Mouse (Mus musculus) stomach, postnatal 0 days (tissue): ENCODE measurements at regions not wholly inside any gene's neighbourhood (a gene's known extent, or its start where the extent isn't known, plus 50 kb on each side); places are given as distances from the start of the nearest gene placed in this dataset. TPM values are rescaled to one million over a fixed set of nuclear protein-coding genes. Genes with fewer than 3 reads are reported as not detected.

Experiments
- ATAC-seq: fragments of 200-750 bp; cut with Nextera tagmentation; 2 replicates; pipeline ENCODE4 v1.8.0; 2017; ENCODE audit not compliant: low FRiP score, low TSS enrichment
- DNase-seq: peaks from one replicate; pipeline ENCODE4 v3.0.0-alpha.2; 2016; ENCODE audit warnings: low spot score
- H3K27ac ChIP-seq: fragments of 300-500 bp; sonication (generic); replicated peaks from 2 replicates; pipeline ENCODE4 v1.5.1; 2014; ENCODE audit warnings: mild to moderate bottlenecking, control low read depth
- H3K27me3 ChIP-seq: fragments of 300-500 bp; sonication (generic); 2 replicates; pipeline ENCODE4 v1.6.1; 2014; ENCODE audit warnings: low read length; ENCODE audit not compliant: control insufficient read depth, insufficient read depth
- H3K36me3 ChIP-seq: fragments of 300-500 bp; sonication (generic); 2 replicates; pipeline ENCODE4 v1.6.1; 2014; ENCODE audit warnings: low read length, mixed read lengths; ENCODE audit not compliant: control insufficient read depth, insufficient read depth
- H3K4me1 ChIP-seq: fragments of 300-500 bp; sonication (generic); replicated peaks from 2 replicates; pipeline ENCODE4 v1.6.1; 2014; ENCODE audit warnings: antibody characterized with exemption; ENCODE audit not compliant: control insufficient read depth, insufficient read depth
- H3K4me2 ChIP-seq: fragments of 300-500 bp; sonication (generic); replicated peaks from 2 replicates; pipeline ENCODE4 v1.6.1; 2014; ENCODE audit warnings: low read depth, mild to moderate bottlenecking, control low read depth, moderate library complexity
- H3K4me3 ChIP-seq: fragments of 300-500 bp; sonication (generic); 2 replicates; pipeline ENCODE4 v1.5.1; 2014; ENCODE audit warnings: low read depth, low read length, control low read depth
- H3K9ac ChIP-seq: fragments of 300-500 bp; sonication (generic); 2 replicates; pipeline ENCODE4 v1.6.1; 2014; ENCODE audit warnings: mild to moderate bottlenecking, low read length, control low read depth, mixed read lengths
- H3K9me3 ChIP-seq: fragments of 300-500 bp; sonication (generic); 2 replicates; pipeline ENCODE4 v1.6.1; 2016; ENCODE audit warnings: low read length; ENCODE audit not compliant: control insufficient read depth
- CTCF ChIP-seq: IDR thresholded peaks from 2 replicates; pipeline ENCODE4 v1.5.1; 2016; ENCODE audit warnings: antibody characterized with exemption, low read depth, mild to moderate bottlenecking, moderate library complexity
- EP300 ChIP-seq: optimal IDR thresholded peaks from 2 replicates; pipeline ENCODE3; 2016; ENCODE audit warnings: antibody characterized with exemption
- WGBS: fragments of 180-500 bp; shearing (Covaris S2); extraction: QIAGEN DNeasy Blood & Tissue Kit; methylation state at CpG from one replicate; pipeline ENCODE4 v1.1.7; 2014; 5-methylcytosine and 5-hydroxymethylcytosine counted together
- microRNA-seq: library from miRNA; unstranded; fragments of <30 nt; microRNA quantifications from one replicate; pipeline ENCODE4, GENCODE M21; 2016

- Histone ChIP-seq H3K27ac (no peak overlapping the region), H3K4me1 (no peaks in the 10 kb centered on the region), H3K9me3 (no peaks in the 10 kb centered on the region), H3K4me2 (no peak overlapping the region), H3K36me3 (no peaks in the 10 kb centered on the region), H3K4me3 (no peak overlapping the region), H3K27me3 (no peaks in the 10 kb centered on the region), H3K9ac (no peak overlapping the region)
- WGBS: 92% methylated on average over 3 of the region's 3 CpGs
- TF ChIP-seq EP300: no peak
- no peak for TF ChIP-seq CTCF
- DNase-seq (no peak), ATAC-seq (no peak)
Measured at GRCm38 (mm10) chr10:44598615-44599014, 70.3 kb upstream of the Prdm1 start.

- no peak for TF ChIP-seq EP300
- Histone ChIP-seq H3K36me3 (no peaks in the 10 kb centered on the region), H3K9me3 (no peaks in the 10 kb centered on the region), H3K27ac (no peak overlapping the region), H3K9ac (no peak overlapping the region), H3K27me3 (no peaks in the 10 kb centered on the region), H3K4me3 (no peak overlapping the region), H3K4me1 (no peaks in the 10 kb centered on the region), H3K4me2 (no peak overlapping the region)
- WGBS: 77% methylated on average over 2 of the region's 2 CpGs
- DNase-seq (no peak), ATAC-seq (no peak)
Measured at GRCm38 (mm10) chr10:44595932-44596331, 67.6 kb upstream of the Prdm1 start.

GRCm38 (mm10) chr10:44589842-44590241 lies 61.5 kb upstream of the Prdm1 start:
- DNase-seq (no peak), ATAC-seq (no peak)
- Histone ChIP-seq H3K4me1 (no peaks in the 10 kb centered on the region), H3K4me3 (no peak overlapping the region), H3K36me3 (no peaks in the 10 kb centered on the region), H3K27me3 (no peaks in the 10 kb centered on the region), H3K9ac (no peak overlapping the region), H3K9me3 (no peaks in the 10 kb centered on the region), H3K27ac (no peak overlapping the region), H3K4me2 (no peak overlapping the region)
- TF ChIP-seq CTCF: no peak
- 63% methylated on average over 6 of the region's 6 CpGs for WGBS

- no peak for DNase-seq
- no peak for ATAC-seq
- Histone ChIP-seq H3K4me3 (no peak overlapping the region), H3K27me3 (no peaks in the 10 kb centered on the region), H3K9me3 (no peaks in the 10 kb centered on the region), H3K27ac (no peak overlapping the region), H3K36me3 (no peaks in the 10 kb centered on the region), H3K4me2 (no peak overlapping the region), H3K4me1 (no peaks in the 10 kb centered on the region), H3K9ac (no peak overlapping the region)
- TF ChIP-seq EP300: no peak
- TF ChIP-seq CTCF: no peak
Measured at GRCm38 (mm10) chr10:44589352-44589751, 61.1 kb upstream of the Prdm1 start.

GRCm38 (mm10) chr10:44582736-44583135 lies 54.4 kb upstream of the Prdm1 start:
- no peaks in the 10 kb centered on the region for H3K27me3 ChIP-seq
- no peaks in the 10 kb centered on the region for H3K4me1 ChIP-seq
- no peaks in the 10 kb centered on the region for H3K36me3 ChIP-seq
- no peak for ATAC-seq
- no peak for TF ChIP-seq EP300
- TF ChIP-seq CTCF: no peak
- DNase-seq: no peak
- no peak overlapping the region for H3K4me3 ChIP-seq
- H3K27ac ChIP-seq: no peak overlapping the region
- WGBS: 62% methylated on average over 2 of the region's 2 CpGs
- H3K9me3 ChIP-seq: no peaks in the 10 kb centered on the region
- no peak overlapping the region for H3K9ac ChIP-seq
- H3K4me2 ChIP-seq: no peak overlapping the region

Small RNA genes in the stretch of these regions (microRNA-seq; reads per million reads assigned to microRNA genes)
- not detected for gene Gm24271
